Mouse (Mus musculus): ENCODE results near the gene Xdh.

DNA sequence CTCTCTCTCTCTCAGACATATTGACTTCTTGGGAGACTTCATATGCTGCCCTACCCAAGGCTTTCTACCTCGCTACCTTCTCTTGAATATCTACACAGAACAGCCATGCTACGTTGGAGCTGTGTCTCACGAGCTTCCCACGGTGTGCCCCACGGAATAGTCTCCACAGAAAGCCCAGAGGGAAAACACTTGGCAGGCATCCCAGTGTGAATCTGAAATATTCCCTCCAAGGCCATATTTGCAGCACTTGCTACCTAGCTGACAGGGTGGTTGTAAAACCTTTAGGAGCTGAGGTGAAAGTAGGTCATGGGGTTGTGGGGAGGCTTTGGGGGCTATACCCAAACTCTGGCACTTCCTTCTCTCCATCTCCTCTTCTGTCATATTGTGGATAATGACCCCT lies 3.1 kb downstream of the Xdh start:
- TF ChIP-seq CTCF (IDR thresholded peaks at IDR 0.05; ENCODE audit: low read depth, low read length) (no peak), EP300 (IDR thresholded peaks at IDR 0.05; ENCODE audit: insufficient read depth, low read depth, low read length) (no peak), POLR2A (IDR thresholded peaks at IDR 0.05; ENCODE audit: insufficient read depth, low read length) (no peak)
